Mouse (Mus musculus): ENCODE results near the gene Pnpla8. TPM values are rescaled to one million over a fixed set of nuclear protein-coding genes. Genes with fewer than 3 reads are reported as not detected.
A peak's percentile ranks its signal among the peaks of the same experiment; 100 is the strongest.
"Not testable (repeated sequence)": the region's sequence is repeated elsewhere in the genome, so short reads cannot be mapped to it uniquely, and the experiment has no call there.

Gene Pnpla8
- polyA plus RNA-seq (2015; fragmentation: Nextera tagmentation; extraction: Ambion mirVana) = 122 and 143 TPM in 2 replicates

GRCm38 (mm10) chr12:44221070-44221469 is at the start of gene Pnpla8:
Gene Pnpla8, plus strand, starts transcription at chr12:44221370.
- WGBS = 88% methylated on average over 2 of the region's 2 CpGs

GRCm38 (mm10) chr12:44176331-44177037 is 44.7 kb upstream of the Pnpla8 start:
- H3K27me3 ChIP-seq = no peaks in the 10 kb centered on the region
- no peak overlapping the region for H3K4me3 ChIP-seq (replicated peaks)
- ATAC-seq = peak; percentile 62

More at GRCm38 (mm10) chr12:44221070-44221469, at the start of gene Pnpla8:
- not testable (repeated sequence) for H3K4me1 ChIP-seq (replicated peaks); H3K9me3 ChIP-seq; H3K27ac ChIP-seq; H3K27me3 ChIP-seq; ATAC-seq; H3K36me3 ChIP-seq
- Histone ChIP-seq H3K4me3 (replicated peaks) (peak within 1 kb of the TSS; percentile 67), H3K4me2 (replicated peaks) (peak within 1 kb of the TSS; percentile 85), H3K9ac (replicated peaks) (peak within 1 kb of the TSS; percentile 78)

GRCm38 (mm10) chr12:44177038-44177355 is 44.2 kb upstream of the Pnpla8 start:
- no peaks in the 10 kb centered on the region for H3K36me3 ChIP-seq
- no peaks in the 10 kb centered on the region for H3K9me3 ChIP-seq
- no peaks in the 10 kb centered on the region for H3K27me3 ChIP-seq
- H3K9ac ChIP-seq (replicated peaks) = no peak overlapping the region
- ATAC-seq = peak; percentile 44; the same call in 1 of the 2 replicates
- 30% methylated on average over 2 of the region's 2 CpGs for WGBS
- H3K4me3 ChIP-seq (replicated peaks) = no peak overlapping the region
- peak overlapping the region; percentile 66 for H3K27ac ChIP-seq
- H3K4me2 ChIP-seq (replicated peaks) = peak overlapping the region; percentile 12; the same call in 1 of the 2 replicates
- H3K4me1 ChIP-seq (replicated peaks) = peaks cover 11% of the 10 kb centered on the region

More at GRCm38 (mm10) chr12:44176331-44177037, 44.7 kb upstream of the Pnpla8 start:
- Histone ChIP-seq H3K9ac (replicated peaks) (no peak overlapping the region), H3K27ac (peak overlapping the region; percentile 66), H3K4me2 (replicated peaks) (peak overlapping the region; percentile 12; the same call in 1 of the 2 replicates), H3K4me1 (replicated peaks) (peaks cover 11% of the 10 kb centered on the region), H3K36me3 (no peaks in the 10 kb centered on the region), H3K9me3 (no peaks in the 10 kb centered on the region)
- 49% methylated on average over 10 of the region's 10 CpGs for WGBS

- WGBS = 54% methylated on average over 9 of the region's 9 CpGs
- peak; percentile 91 for ATAC-seq
- no peak overlapping the region for H3K9ac ChIP-seq (replicated peaks)
Measured at GRCm38 (mm10) chr12:44181081-44181982, 39.8 kb upstream of the Pnpla8 start.

GRCm38 (mm10) chr12:44197873-44198525 is 23.2 kb upstream of the Pnpla8 start:
- Histone ChIP-seq H3K36me3 (peaks cover 9% of the 10 kb centered on the region; the same call in 1 of the 2 replicates), H3K4me2 (replicated peaks) (no peak overlapping the region), H3K27me3 (no peaks in the 10 kb centered on the region), H3K27ac (no peak overlapping the region), H3K4me1 (replicated peaks) (no peaks in the 10 kb centered on the region), H3K9ac (replicated peaks) (no peak overlapping the region), H3K9me3 (no peaks in the 10 kb centered on the region), H3K4me3 (replicated peaks) (no peak overlapping the region)
- 81% methylated on average over 4 of the region's 4 CpGs for WGBS
- ATAC-seq = no peak

More at GRCm38 (mm10) chr12:44181081-44181982, 39.8 kb upstream of the Pnpla8 start:
- Histone ChIP-seq H3K9me3 (no peaks in the 10 kb centered on the region), H3K4me1 (replicated peaks) (peaks cover 8% of the 10 kb centered on the region), H3K36me3 (no peaks in the 10 kb centered on the region), H3K4me3 (replicated peaks) (no peak overlapping the region), H3K27me3 (no peaks in the 10 kb centered on the region), H3K27ac (no peak overlapping the region), H3K4me2 (replicated peaks) (no peak overlapping the region)

GRCm38 (mm10) chr12:44209141-44209823 is 11.9 kb upstream of the Pnpla8 start:
- under 1% methylated on average over 37 of the region's 37 CpGs for WGBS
- Histone ChIP-seq H3K9me3 (no peaks in the 10 kb centered on the region), H3K4me2 (replicated peaks) (peak overlapping the region; percentile 90), H3K27me3 (no peaks in the 10 kb centered on the region), H3K4me1 (replicated peaks) (peaks cover 20% of the 10 kb centered on the region), H3K4me3 (replicated peaks) (peak overlapping the region; percentile 96), H3K36me3 (peaks cover 10% of the 10 kb centered on the region; the same call in 1 of the 2 replicates), H3K9ac (replicated peaks) (peak overlapping the region; percentile 94), H3K27ac (peak overlapping the region; percentile 84)
- ATAC-seq = no peak

- under 1% methylated on average over 77 of the region's 77 CpGs for WGBS
- H3K4me1 ChIP-seq (replicated peaks) = peaks cover 20% of the 10 kb centered on the region
- peak within 1 kb of the TSS; percentile 96 for H3K4me3 ChIP-seq (replicated peaks)
- peak within 1 kb of the TSS; percentile 90 for H3K4me2 ChIP-seq (replicated peaks)
- no peaks in the 10 kb centered on the region for H3K9me3 ChIP-seq
- peak within 1 kb of the TSS; percentile 94 for H3K9ac ChIP-seq (replicated peaks)
- ATAC-seq = peak; percentile 99
- peak within 1 kb of the TSS; percentile 84 for H3K27ac ChIP-seq
- peaks cover 7% of the 10 kb centered on the region; the same call in 1 of the 2 replicates for H3K36me3 ChIP-seq
- H3K27me3 ChIP-seq = no peaks in the 10 kb centered on the region
Measured at GRCm38 (mm10) chr12:44209824-44210752, 11.1 kb upstream of the Pnpla8 start, which contains the start of gene Dnajb9. Gene Dnajb9, minus strand, starts transcription at chr12:44210326.

- WGBS = 95% methylated on average over 3 of the region's 3 CpGs
- no peak for ATAC-seq
- no peaks in the 10 kb centered on the region for H3K36me3 ChIP-seq
- H3K27ac ChIP-seq = no peak overlapping the region
- no peak overlapping the region for H3K4me2 ChIP-seq (replicated peaks)
- H3K9ac ChIP-seq (replicated peaks) = no peak overlapping the region
- H3K9me3 ChIP-seq = no peaks in the 10 kb centered on the region
- no peak overlapping the region for H3K4me3 ChIP-seq (replicated peaks)
- no peaks in the 10 kb centered on the region for H3K27me3 ChIP-seq
- peaks cover 20% of the 10 kb centered on the region for H3K4me1 ChIP-seq (replicated peaks)
Measured at GRCm38 (mm10) chr12:44211555-44211954, 9.6 kb upstream of the Pnpla8 start.

GRCm38 (mm10) chr12:44221651-44222356 is 634 bp downstream of the Pnpla8 start:
- Histone ChIP-seq H3K36me3 (no peaks in the 10 kb centered on the region), H3K27ac (no peak overlapping the region), H3K27me3 (no peaks in the 10 kb centered on the region), H3K9me3 (no peaks in the 10 kb centered on the region), H3K4me3 (replicated peaks) (peak overlapping the region; percentile 67), H3K4me2 (replicated peaks) (peak overlapping the region; percentile 85), H3K4me1 (replicated peaks) (0 out of 2 replicates have a peak, but pooled peaks cover 3% of the 10 kb centered on the region), H3K9ac (replicated peaks) (peak overlapping the region; percentile 78)
- 1% methylated on average over 87 of the region's 89 CpGs for WGBS
- ATAC-seq = peak; percentile 50; the same call in 1 of the 2 replicates

- Histone ChIP-seq H3K9ac (replicated peaks) (no peak overlapping the region), H3K4me3 (replicated peaks) (no peak overlapping the region), H3K9me3 (no peaks in the 10 kb centered on the region), H3K36me3 (no peaks in the 10 kb centered on the region), H3K27me3 (no peaks in the 10 kb centered on the region), H3K4me2 (replicated peaks) (no peak overlapping the region), H3K4me1 (replicated peaks) (0 out of 2 replicates have a peak, but pooled peaks cover 3% of the 10 kb centered on the region), H3K27ac (no peak overlapping the region)
- WGBS = 61% methylated on average over 3 of the region's 3 CpGs
- ATAC-seq = 0 out of 2 replicates have a peak, but pooled peaks have one; percentile 53
Measured at GRCm38 (mm10) chr12:44223044-44223443, 1.9 kb downstream of the Pnpla8 start.
